Mouse (Mus musculus) yolk sac, embryonic 10.5 days (tissue): ENCODE data around the gene Col23a1.

Experiments
- DNase-seq: peaks from one replicate; pipeline ENCODE4 v3.0.0-alpha.2; 2017; ENCODE audit warnings: low spot score

Col23a1 gene

GRCm38 (mm10) chr11:51539759-51540282, 250.1 kb downstream of the Col23a1 start:
- peak; percentile 88 for DNase-seq

- DNase-seq: no peak
These were observed 252.7 kb downstream of the Col23a1 start for GRCm38 (mm10) chr11:51542424-51542823.

GRCm38 (mm10) chr11:51543487-51544050, 253.8 kb downstream of the Col23a1 start:
- DNase-seq: peak; percentile 33

- no peak for DNase-seq
These were observed 254.7 kb downstream of the Col23a1 start for GRCm38 (mm10) chr11:51544413-51544812.

- no peak for DNase-seq
These were observed 256.1 kb downstream of the Col23a1 start for GRCm38 (mm10) chr11:51545811-51546210.

- DNase-seq: no peak
These were observed 261.5 kb downstream of the Col23a1 start for GRCm38 (mm10) chr11:51551253-51551652.

- no peak for DNase-seq
These were observed 262.4 kb downstream of the Col23a1 start for GRCm38 (mm10) chr11:51552091-51552490.

GRCm38 (mm10) chr11:51554590-51554989, 264.9 kb downstream of the Col23a1 start:
- no peak for DNase-seq

- DNase-seq: no peak
These were observed 265.3 kb downstream of the Col23a1 start for GRCm38 (mm10) chr11:51555066-51555465.

- no peak for DNase-seq
These were observed 273.6 kb downstream of the Col23a1 start for GRCm38 (mm10) chr11:51563276-51563675.

GRCm38 (mm10) chr11:51565062-51565461, 275.3 kb downstream of the Col23a1 start:
- DNase-seq: no peak

GRCm38 (mm10) chr11:51565951-51566350, 276.2 kb downstream of the Col23a1 start:
- no peak for DNase-seq

- DNase-seq: no peak
These were observed 279.1 kb downstream of the Col23a1 start for GRCm38 (mm10) chr11:51568801-51569200.

GRCm38 (mm10) chr11:51576454-51576853, 286.7 kb downstream of the Col23a1 start:
- DNase-seq: no peak

GRCm38 (mm10) chr11:51577587-51577986, 287.9 kb downstream of the Col23a1 start:
- DNase-seq: no peak

- DNase-seq: no peak
These were observed 289.3 kb downstream of the Col23a1 start for GRCm38 (mm10) chr11:51579024-51579423.

GRCm38 (mm10) chr11:51582713-51583112, 293.0 kb downstream of the Col23a1 start:
- DNase-seq: peak; percentile 72

- DNase-seq: no peak
These were observed 294.3 kb downstream of the Col23a1 start for GRCm38 (mm10) chr11:51584057-51584430.

- DNase-seq: peak; percentile 99
These were observed 294.9 kb downstream of the Col23a1 start, which contains the start of gene Phykpl for GRCm38 (mm10) chr11:51584431-51585248. TSS of gene Phykpl (plus strand) at chr11:51584757.

- DNase-seq: no peak
These were observed 296.0 kb downstream of the Col23a1 start for GRCm38 (mm10) chr11:51585608-51586252.

GRCm38 (mm10) chr11:51586411-51586810, 296.7 kb downstream of the Col23a1 start:
- DNase-seq: no peak

GRCm38 (mm10) chr11:51587059-51587458, 297.3 kb downstream of the Col23a1 start:
- no peak for DNase-seq

- no peak for DNase-seq
These were observed 299.1 kb downstream of the Col23a1 start for GRCm38 (mm10) chr11:51588833-51589232.
